Mouse (Mus musculus): ENCODE measurements around the gene Nt5c3b. TPM values are rescaled to one million over a fixed set of nuclear protein-coding genes. Genes with fewer than 3 reads are reported as not detected.

The Nt5c3b gene
- total RNA-seq, 4 experiments from 2014 or later = 6.2 to 8.4 (median 7.7) TPM

DNA sequence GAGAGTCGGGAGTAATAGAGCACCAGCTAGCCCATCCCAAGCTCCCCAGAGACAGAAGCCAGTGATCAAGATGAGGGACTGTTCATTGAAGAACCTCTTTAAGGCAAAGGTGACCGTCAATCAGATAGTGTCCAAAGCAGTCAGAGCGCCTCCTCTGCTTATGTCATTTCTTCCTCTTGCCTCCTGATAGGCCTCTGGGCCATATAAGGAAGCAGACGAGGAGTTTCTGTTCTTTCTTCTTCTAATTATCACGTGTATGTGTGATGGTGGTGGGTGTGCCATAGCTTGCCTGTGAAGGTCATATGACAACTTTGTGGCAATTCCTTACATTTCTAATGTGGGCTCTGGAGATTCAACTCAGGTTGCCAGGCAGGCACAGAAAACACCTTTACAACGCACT lies 40.8 kb downstream of the Nt5c3b start:
- no peak for DNase-seq (ENCODE audit: low spot score in 2 of 2)

GRCm38 (mm10) chr11:100399727-100400538 lies 41.7 kb downstream of the Nt5c3b start:
- no peak for DNase-seq (ENCODE audit: low spot score in 2 of 2)

DNA sequence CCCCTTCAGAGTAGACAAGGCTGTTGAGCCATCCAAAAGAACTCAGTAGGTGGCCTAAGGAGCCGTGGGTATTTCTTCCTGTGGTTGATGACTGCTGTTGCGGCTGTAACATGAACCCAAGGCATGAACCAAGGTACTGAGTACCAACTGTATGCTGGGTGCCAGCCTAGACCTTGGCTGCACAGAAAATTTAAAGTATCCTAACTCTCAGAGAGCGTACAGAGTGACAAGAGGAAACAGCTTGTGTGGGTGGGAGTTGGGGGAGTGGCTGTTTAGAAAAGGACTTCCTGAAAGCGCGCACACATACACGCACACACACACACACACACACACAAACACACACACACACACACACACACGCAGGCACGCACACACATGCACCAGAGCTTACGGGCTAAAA lies 42.3 kb downstream of the Nt5c3b start:
- DNase-seq (ENCODE audit: low spot score in 2 of 2) = no peak

DNA sequence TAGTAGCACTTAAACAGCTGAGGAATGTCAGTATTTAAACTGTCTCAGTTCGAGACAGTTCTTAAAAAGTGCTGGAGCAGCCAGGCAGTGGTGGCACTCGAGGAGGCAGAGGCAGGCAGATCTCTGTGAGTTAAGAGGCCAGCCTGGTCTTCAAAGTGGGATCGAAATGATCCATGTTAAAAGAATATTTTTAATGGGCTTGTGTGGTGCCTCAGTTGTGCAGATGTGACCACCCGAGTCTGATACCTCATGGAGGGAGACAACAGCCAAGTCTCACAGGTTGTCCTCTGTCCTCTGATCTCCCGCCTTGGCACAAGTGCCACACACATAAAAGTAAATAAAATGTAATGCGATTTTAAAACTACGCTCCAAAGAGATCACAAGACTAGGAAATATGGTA lies 43.1 kb downstream of the Nt5c3b start:
- no peak for DNase-seq (ENCODE audit: low spot score in 2 of 2)

GRCm38 (mm10) chr11:100397600-100398389 lies 43.8 kb downstream of the Nt5c3b start, which contains the start of gene Jup:
Gene Jup, minus strand, starts transcription at chr11:100397763.
- peak; percentile 99 to 100 for DNase-seq (ENCODE audit: low spot score in 2 of 2)

DNA sequence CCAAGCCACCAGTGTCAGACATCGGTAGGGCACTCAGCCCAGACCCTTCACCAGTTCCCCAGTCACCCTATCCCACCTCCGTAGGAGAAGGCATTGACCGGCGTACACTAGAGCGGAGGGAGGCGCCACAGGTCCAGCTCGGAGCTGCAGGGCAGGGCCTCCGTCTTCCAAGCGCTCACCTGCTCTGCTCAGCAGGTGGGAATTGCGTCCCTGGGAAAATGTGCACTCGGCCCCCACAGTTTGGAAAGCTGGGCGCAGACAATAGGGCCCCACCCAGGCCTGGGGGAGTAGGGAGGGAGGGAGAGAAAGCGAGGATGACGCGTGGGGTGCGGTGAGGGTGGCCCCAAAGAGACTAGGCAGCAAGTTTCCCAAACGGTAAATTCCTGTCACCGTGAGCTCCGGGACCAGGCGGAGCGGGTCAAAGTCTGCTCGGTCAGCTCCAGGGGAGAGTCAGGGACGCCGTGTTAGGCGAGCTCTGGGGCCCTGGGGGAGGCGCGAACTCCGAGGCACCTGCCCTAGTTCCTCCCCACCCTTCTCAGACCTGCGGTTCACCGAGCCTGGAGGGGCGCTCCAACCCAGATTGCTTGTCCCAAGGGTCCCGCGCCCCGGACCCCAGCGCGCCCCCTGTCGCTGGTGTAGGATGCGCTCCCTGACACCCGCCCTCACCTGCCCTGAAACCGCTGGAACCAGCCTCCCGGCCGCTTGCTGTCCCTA lies 44.6 kb downstream of the Nt5c3b start:
- no peak for DNase-seq (ENCODE audit: low spot score in 2 of 2)

DNA sequence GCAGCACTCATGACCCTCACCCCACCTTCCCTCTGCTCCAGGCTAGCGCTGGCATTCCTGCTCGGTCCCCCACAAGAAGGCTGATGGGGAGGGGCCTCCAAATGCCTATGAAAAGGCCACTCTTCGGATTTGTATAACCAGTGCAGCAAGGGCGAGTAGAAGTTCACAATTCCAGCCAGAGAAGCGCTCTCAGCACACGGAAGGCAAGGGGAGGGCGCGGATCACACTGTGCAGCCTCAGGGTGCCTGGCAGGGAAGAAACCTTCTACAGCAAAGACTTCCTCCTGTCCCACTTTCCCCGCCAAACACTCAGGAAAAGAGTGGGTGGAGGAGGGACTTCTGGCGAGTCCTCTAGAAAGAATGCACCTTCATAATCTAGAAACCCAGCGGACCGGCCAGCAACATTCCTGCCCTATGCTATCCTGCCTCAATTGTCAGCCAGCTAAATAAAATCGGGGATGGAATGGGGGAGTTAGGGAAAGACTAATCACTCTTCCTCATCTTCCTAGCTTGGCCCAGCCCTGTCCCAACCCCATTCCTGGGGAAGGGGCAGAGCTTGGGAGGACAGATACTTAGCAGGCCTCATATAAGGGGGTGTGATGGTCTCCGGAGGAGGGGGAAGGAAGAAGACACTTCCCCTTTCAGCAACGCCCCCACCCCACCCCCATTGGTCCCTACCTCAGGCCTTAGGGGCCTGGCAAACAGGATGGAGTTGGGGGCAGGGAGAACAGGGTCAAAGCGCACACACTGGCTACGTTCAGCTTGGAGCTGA lies 45.6 kb downstream of the Nt5c3b start:
- no peak for DNase-seq (ENCODE audit: low spot score in 2 of 2)

DNA sequence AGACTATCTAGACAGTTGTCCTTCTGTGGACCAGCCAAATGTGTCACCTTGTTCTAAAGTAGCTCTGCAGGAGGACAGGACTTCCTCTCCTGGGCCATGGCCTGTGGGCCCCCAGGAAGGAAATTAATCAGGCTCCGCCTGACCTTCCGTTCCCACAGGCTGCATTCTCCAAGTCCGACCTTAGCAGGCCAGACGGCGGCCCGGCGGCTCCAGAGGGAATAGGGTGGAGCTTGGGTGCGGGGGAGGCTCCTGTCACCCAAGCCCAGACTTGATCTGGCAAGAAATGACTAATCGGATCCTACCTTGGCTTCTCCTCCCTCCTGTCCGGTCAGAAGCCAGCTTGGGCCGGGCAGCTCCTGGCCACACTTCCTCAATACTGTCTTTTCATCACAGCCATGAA lies 46.4 kb downstream of the Nt5c3b start:
- peak; percentile 72 to 84 for DNase-seq (ENCODE audit: low spot score in 2 of 2)

- no peak for DNase-seq (ENCODE audit: low spot score in 2 of 2)
Observed at GRCm38 (mm10) chr11:100394353-100395074, 47.1 kb downstream of the Nt5c3b start.

GRCm38 (mm10) chr11:100393733-100394132 lies 47.9 kb downstream of the Nt5c3b start:
- DNase-seq (ENCODE audit: low spot score in 2 of 2) = peak in 1 of 2 experiments; percentile 53

- no peak for DNase-seq (ENCODE audit: low spot score in 2 of 2)
Observed at GRCm38 (mm10) chr11:100392958-100393357, 48.6 kb downstream of the Nt5c3b start.

GRCm38 (mm10) chr11:100391884-100392345 lies 49.7 kb downstream of the Nt5c3b start:
- no peak for DNase-seq (ENCODE audit: low spot score in 2 of 2)

DNA sequence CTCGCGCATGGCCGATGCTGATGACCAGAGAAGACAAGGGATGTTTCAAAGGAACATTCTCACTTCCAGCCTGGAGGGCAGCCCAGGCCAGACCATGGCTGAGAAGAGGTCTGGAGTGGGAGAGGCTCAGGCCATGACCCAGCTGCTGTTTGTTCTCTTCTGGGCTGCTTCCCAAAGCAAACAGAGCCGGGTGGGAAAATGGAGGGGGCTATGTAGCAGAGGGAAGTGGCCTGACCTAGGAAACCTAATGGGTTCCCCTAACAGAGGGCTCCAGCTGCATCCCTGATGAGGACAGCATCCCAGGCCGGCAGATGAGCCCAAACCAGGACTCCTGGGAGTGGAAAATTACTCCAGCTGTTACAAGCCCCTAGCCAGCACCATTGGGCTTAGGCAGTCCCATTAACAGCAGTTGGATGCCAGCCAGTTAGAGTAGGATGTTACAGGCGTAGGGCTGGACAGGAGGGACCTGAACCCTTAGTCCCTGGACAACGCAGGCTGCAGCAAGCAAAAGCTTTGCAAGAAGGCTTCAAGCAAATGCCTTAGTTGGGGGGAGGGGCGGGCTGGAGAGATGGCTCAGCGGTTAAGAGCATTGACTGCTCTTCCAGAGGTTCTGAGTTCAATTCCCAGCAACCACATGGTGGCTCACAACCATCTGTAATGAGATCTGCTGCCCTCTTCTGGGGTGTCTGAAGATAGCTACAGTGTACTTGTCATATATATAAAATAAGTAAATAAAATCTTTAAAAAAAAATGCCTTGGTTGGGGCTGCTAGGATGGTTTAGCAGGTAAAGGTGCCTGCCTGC lies 50.3 kb downstream of the Nt5c3b start:
- DNase-seq (ENCODE audit: low spot score in 2 of 2) = peak; percentile 68 to 80

GRCm38 (mm10) chr11:100389931-100390445 lies 51.6 kb downstream of the Nt5c3b start:
- DNase-seq (ENCODE audit: low spot score in 2 of 2) = peak; percentile 74 to 82

DNA sequence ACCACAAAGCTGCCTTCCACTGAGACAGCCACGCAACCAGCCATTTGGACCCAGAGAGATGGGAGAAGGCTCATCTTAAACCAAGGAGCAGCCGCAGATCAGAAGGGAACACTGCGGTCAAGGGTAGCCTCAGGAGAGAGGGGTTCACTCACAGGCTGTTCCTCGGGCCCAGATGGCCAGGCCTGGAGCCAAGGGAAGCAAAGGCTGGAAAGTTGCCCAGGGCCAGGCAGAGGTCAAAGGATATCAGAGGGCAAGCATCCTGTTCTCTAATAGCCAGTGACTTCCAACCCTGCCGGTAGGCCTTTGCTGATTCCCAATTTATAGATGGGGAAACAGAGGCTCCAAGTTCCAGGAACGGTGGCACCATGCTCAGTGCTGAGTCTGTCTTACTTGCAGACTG lies 53.0 kb downstream of the Nt5c3b start:
- DNase-seq (ENCODE audit: low spot score in 2 of 2) = peak; percentile 78 to 79

DNA sequence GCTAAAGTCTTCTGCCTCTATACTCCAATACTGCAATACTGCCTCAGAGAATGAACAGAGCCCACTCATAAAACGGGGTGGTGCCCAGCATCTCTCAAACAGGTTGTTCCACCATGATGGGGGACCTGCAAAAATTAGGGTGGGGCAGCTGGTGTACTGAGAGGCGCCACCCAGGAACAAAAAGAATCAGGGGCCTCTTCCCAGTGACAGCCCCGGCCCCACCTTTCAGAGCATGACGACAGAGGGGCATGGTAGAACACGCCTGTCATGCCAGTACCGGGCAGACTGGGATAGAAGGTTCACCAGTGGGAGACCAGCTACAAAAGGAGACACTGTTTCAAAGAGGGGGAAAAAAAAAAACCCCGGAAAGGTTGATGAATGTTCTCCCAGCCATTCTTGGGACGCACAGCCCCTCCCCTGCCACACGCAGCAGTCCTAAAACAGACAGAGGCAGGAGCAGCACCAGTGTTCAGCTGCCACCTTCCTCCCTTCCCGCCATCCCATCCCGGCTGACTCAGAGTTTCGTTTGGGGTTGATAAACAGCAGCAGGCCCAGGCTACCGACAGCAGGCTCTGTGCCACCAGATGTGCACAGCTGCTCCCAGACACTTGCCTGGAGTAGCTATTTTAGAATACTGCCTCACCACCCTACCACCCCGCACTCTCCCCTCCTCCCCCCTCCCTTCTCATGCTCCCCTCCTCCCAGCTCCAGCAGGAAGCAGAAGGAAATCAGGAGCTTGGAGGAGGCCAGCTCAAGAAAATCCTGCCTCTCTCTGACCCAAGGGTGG lies 53.8 kb downstream of the Nt5c3b start:
- peak in 1 of 2 experiments; percentile 72 for DNase-seq (ENCODE audit: low spot score in 2 of 2)

GRCm38 (mm10) chr11:100387111-100387510 lies 54.5 kb downstream of the Nt5c3b start:
- DNase-seq (ENCODE audit: low spot score in 2 of 2) = no peak

GRCm38 (mm10) chr11:100386586-100386985 lies 55.0 kb downstream of the Nt5c3b start:
- no peak for DNase-seq (ENCODE audit: low spot score in 2 of 2)

Measured in gastrocnemius, adult 8-10 months (tissue).